Mouse (Mus musculus) neural tube, embryonic 12.5 days (tissue): ENCODE data around the gene Mphosph9. TPM values are rescaled to one million over a fixed set of nuclear protein-coding genes. Genes with fewer than 3 reads are reported as not detected.
"Not testable (repeated sequence)": the region's sequence is repeated elsewhere in the genome, so short reads cannot be mapped to it uniquely, and the experiment has no call there.

Experiments
- ATAC-seq: fragments of 200-750 bp; cut with Nextera tagmentation; 2 replicates; pipeline ENCODE4 v1.8.0; 2017; ENCODE audit warnings: low read depth, mild to moderate bottlenecking, moderate TSS enrichment, moderate library complexity; ENCODE audit not compliant: low FRiP score
- H3K27ac ChIP-seq: fragments of 300-500 bp; sonication (generic); 2 replicates; pipeline ENCODE4 v1.5.1; 2016
- H3K27me3 ChIP-seq: fragments of 300-500 bp; sonication (generic); replicated peaks from 2 replicates; pipeline ENCODE4 v1.6.1; 2016; ENCODE audit warnings: mild to moderate bottlenecking
- H3K36me3 ChIP-seq: fragments of 300-500 bp; sonication (generic); 2 replicates; pipeline ENCODE4 v1.6.1; 2016; ENCODE audit warnings: mild to moderate bottlenecking
- H3K4me1 ChIP-seq: fragments of 300-500 bp; sonication (generic); 2 replicates; pipeline ENCODE4 v1.6.1; 2016
- H3K4me2 ChIP-seq: fragments of 300-500 bp; sonication (generic); replicated peaks from 2 replicates; pipeline ENCODE4 v1.6.1; 2016; ENCODE audit warnings: mild to moderate bottlenecking
- H3K4me3 ChIP-seq: fragments of 300-500 bp; sonication (generic); 2 replicates; pipeline ENCODE4 v1.5.1; 2016
- H3K9ac ChIP-seq: fragments of 300-500 bp; sonication (generic); 2 replicates; pipeline ENCODE4 v1.6.1; 2016; ENCODE audit warnings: mild to moderate bottlenecking
- H3K9me3 ChIP-seq: fragments of 300-500 bp; sonication (generic); 2 replicates; pipeline ENCODE4 v1.6.1; 2016; ENCODE audit warnings: mild to moderate bottlenecking
- WGBS: fragments of 180-500 bp; shearing (Covaris S2); methylation state at CpG from one replicate; pipeline ENCODE4 v1.1.7; 2016; 5-methylcytosine and 5-hydroxymethylcytosine counted together
- polyA plus RNA-seq: library from polyadenylated mRNA; unstranded; fragments of >200 nt; fragmentation: Nextera tagmentation; extraction: Ambion mirVana; gene quantifications from 2 replicates; pipeline ENCODE4 v1.2.1, GENCODE M21; 2016

Gene Mphosph9
- polyA plus RNA-seq, 1 experiment from 2014 or later = 17.9 TPM

GRCm38 (mm10) chr5:124225891-124226290, 101.9 kb downstream of the Mphosph9 start:
- Histone ChIP-seq H3K36me3 (no peaks in the 10 kb centered on the region), H3K9ac (no peak overlapping the region), H3K27ac (no peak overlapping the region), H3K9me3 (no peaks in the 10 kb centered on the region), H3K27me3 (no peaks in the 10 kb centered on the region), H3K4me2 (no peak overlapping the region), H3K4me3 (no peak overlapping the region), H3K4me1 (peaks cover 11% of the 10 kb centered on the region; the same call in 1 of the 2 replicates)
- no peak for ATAC-seq
- 90% methylated on average over 7 of the region's 7 CpGs for WGBS

GRCm38 (mm10) chr5:124224321-124225092, 103.3 kb downstream of the Mphosph9 start:
- no peak overlapping the region for H3K27ac ChIP-seq
- H3K27me3 ChIP-seq = no peaks in the 10 kb centered on the region
- H3K4me2 ChIP-seq = no peak overlapping the region
- H3K9me3 ChIP-seq = no peaks in the 10 kb centered on the region
- ATAC-seq = no peak
- no peak overlapping the region for H3K9ac ChIP-seq
- WGBS = 67% methylated on average over 16 of the region's 16 CpGs
- no peaks in the 10 kb centered on the region for H3K36me3 ChIP-seq
- H3K4me3 ChIP-seq = no peak overlapping the region
- H3K4me1 ChIP-seq = peaks cover 8% of the 10 kb centered on the region

DNA sequence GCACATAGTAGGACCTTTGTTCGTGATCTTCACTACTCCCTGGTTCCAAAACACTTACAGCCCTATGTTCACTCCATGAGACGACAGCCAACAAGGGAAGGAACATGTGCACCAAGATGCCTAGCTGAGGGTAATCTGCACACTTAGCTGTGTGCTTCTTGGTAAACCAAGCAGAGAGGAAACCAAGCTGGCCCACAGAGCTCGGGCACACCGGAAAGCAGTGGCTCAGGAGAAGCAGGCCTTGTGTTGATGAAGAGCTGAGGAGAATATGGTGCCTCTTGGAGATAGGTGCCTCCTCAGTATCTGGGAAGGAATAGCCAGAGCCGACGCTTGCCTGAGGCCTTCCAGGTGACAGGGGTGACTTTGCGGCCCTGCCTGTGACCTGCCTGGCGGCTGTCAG, 104.2 kb downstream of the Mphosph9 start:
- H3K27me3 ChIP-seq = no peaks in the 10 kb centered on the region
- peaks cover 13% of the 10 kb centered on the region for H3K4me1 ChIP-seq
- no peaks in the 10 kb centered on the region for H3K9me3 ChIP-seq
- H3K36me3 ChIP-seq = no peaks in the 10 kb centered on the region
- 92% methylated on average over 8 of the region's 8 CpGs for WGBS
- H3K4me3 ChIP-seq = no peak overlapping the region
- no peak overlapping the region for H3K27ac ChIP-seq
- H3K4me2 ChIP-seq = no peak overlapping the region
- no peak for ATAC-seq
- H3K9ac ChIP-seq = no peak overlapping the region

- no peak overlapping the region for H3K27ac ChIP-seq
- H3K4me1 ChIP-seq = peaks cover 17% of the 10 kb centered on the region
- no peak overlapping the region for H3K4me2 ChIP-seq
Observed at GRCm38 (mm10) chr5:124222696-124223095, 105.1 kb downstream of the Mphosph9 start.

DNA sequence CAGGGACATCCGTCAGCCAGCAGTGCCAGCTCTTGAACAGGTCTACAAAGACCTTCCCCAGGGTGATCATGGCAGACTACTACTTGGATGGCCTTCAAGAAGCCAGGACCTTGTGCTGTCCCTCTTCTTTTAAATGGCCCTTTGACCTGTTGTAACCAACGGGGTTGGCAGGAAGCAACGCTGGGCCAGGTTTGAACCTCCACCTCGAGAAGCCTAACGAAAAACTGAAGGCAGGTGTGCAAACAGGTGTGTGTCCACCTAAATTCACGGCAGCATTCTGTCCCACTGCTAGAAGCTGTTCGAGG, 106.1 kb downstream of the Mphosph9 start:
- WGBS = 88% methylated on average over 7 of the region's 7 CpGs
- no peaks in the 10 kb centered on the region for H3K36me3 ChIP-seq
- no peaks in the 10 kb centered on the region for H3K27me3 ChIP-seq
- no peak overlapping the region for H3K27ac ChIP-seq
- peaks cover 19% of the 10 kb centered on the region for H3K4me1 ChIP-seq
- H3K4me3 ChIP-seq = no peak overlapping the region
- no peak for ATAC-seq
- no peak overlapping the region for H3K9ac ChIP-seq
- no peaks in the 10 kb centered on the region for H3K9me3 ChIP-seq
- H3K4me2 ChIP-seq = no peak overlapping the region

More at GRCm38 (mm10) chr5:124222696-124223095, 105.1 kb downstream of the Mphosph9 start:
- 87% methylated on average over 11 of the region's 11 CpGs for WGBS
- Histone ChIP-seq H3K9ac (no peak overlapping the region), H3K36me3 (no peaks in the 10 kb centered on the region), H3K4me3 (no peak overlapping the region), H3K27me3 (no peaks in the 10 kb centered on the region), H3K9me3 (no peaks in the 10 kb centered on the region)
- ATAC-seq = no peak

- Histone ChIP-seq H3K9me3 (no peaks in the 10 kb centered on the region), H3K9ac (no peak overlapping the region), H3K27ac (no peak overlapping the region), H3K4me1 (peaks cover 19% of the 10 kb centered on the region), H3K4me2 (no peak overlapping the region), H3K27me3 (no peaks in the 10 kb centered on the region), H3K4me3 (no peak overlapping the region), H3K36me3 (no peaks in the 10 kb centered on the region)
- no peak for ATAC-seq
- 68% methylated on average over 7 of the region's 7 CpGs for WGBS
Observed at GRCm38 (mm10) chr5:124221037-124221735, 106.6 kb downstream of the Mphosph9 start.

GRCm38 (mm10) chr5:124220551-124220950, 107.2 kb downstream of the Mphosph9 start:
- 92% methylated on average over 5 of the region's 5 CpGs for WGBS
- Histone ChIP-seq H3K27ac (no peak overlapping the region), H3K9me3 (no peaks in the 10 kb centered on the region), H3K27me3 (no peaks in the 10 kb centered on the region), H3K36me3 (no peaks in the 10 kb centered on the region), H3K9ac (no peak overlapping the region), H3K4me3 (no peak overlapping the region), H3K4me2 (no peak overlapping the region), H3K4me1 (peaks cover 19% of the 10 kb centered on the region)
- no peak for ATAC-seq

DNA sequence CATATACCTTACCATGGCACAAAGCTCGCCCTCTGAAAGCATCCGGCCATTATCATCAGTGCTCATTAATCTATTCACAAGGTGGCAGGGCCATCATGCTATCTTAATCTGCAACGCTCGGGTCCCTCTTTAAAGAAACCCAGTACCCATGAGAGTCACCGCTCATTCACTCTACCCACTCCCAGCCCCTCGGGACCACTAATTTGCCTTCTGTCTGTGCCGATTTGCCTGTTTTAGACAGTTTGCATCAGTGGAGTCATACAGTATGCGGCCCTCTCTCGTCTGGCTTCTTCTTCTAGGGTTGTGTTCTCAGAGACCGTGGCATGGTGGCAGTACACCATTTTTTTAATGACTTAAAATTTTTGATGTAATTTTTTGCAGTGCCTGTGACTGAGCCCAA, 108.3 kb downstream of the Mphosph9 start:
- WGBS = 66% methylated on average over 10 of the region's 10 CpGs

GRCm38 (mm10) chr5:124218986-124219385, 108.8 kb downstream of the Mphosph9 start:
- Histone ChIP-seq H3K27ac (no peak overlapping the region), H3K36me3 (no peaks in the 10 kb centered on the region), H3K9ac (no peak overlapping the region), H3K4me2 (no peak overlapping the region), H3K27me3 (no peaks in the 10 kb centered on the region), H3K4me1 (peaks cover 15% of the 10 kb centered on the region), H3K9me3 (no peaks in the 10 kb centered on the region), H3K4me3 (no peak overlapping the region)
- 76% methylated on average over 7 of the region's 7 CpGs for WGBS
- ATAC-seq = no peak

More for the DNA sequence above, 108.3 kb downstream of the Mphosph9 start:
- no peak for ATAC-seq
- Histone ChIP-seq H3K4me1 (peaks cover 19% of the 10 kb centered on the region), H3K4me3 (no peak overlapping the region), H3K36me3 (no peaks in the 10 kb centered on the region), H3K4me2 (no peak overlapping the region), H3K27ac (no peak overlapping the region), H3K9ac (no peak overlapping the region), H3K9me3 (no peaks in the 10 kb centered on the region), H3K27me3 (no peaks in the 10 kb centered on the region)

- no peak overlapping the region for H3K4me2 ChIP-seq
- no peaks in the 10 kb centered on the region for H3K27me3 ChIP-seq
- WGBS = 63% methylated on average over 8 of the region's 8 CpGs
- no peak overlapping the region for H3K4me3 ChIP-seq
- H3K9me3 ChIP-seq = no peaks in the 10 kb centered on the region
- no peaks in the 10 kb centered on the region for H3K36me3 ChIP-seq
- no peak overlapping the region for H3K9ac ChIP-seq
- no peak for ATAC-seq
- no peak overlapping the region for H3K27ac ChIP-seq
- H3K4me1 ChIP-seq = peaks cover 14% of the 10 kb centered on the region
Observed at GRCm38 (mm10) chr5:124217566-124218249, 110.1 kb downstream of the Mphosph9 start.

- peaks cover 14% of the 10 kb centered on the region for H3K4me1 ChIP-seq
- H3K27ac ChIP-seq, ATAC-seq, H3K4me2 ChIP-seq, H3K4me3 ChIP-seq, H3K36me3 ChIP-seq, H3K27me3 ChIP-seq, H3K9ac ChIP-seq, H3K9me3 ChIP-seq: not testable (repeated sequence)
- 91% methylated on average over 5 of the region's 5 CpGs for WGBS
Observed at GRCm38 (mm10) chr5:124217092-124217491, 110.7 kb downstream of the Mphosph9 start.

DNA sequence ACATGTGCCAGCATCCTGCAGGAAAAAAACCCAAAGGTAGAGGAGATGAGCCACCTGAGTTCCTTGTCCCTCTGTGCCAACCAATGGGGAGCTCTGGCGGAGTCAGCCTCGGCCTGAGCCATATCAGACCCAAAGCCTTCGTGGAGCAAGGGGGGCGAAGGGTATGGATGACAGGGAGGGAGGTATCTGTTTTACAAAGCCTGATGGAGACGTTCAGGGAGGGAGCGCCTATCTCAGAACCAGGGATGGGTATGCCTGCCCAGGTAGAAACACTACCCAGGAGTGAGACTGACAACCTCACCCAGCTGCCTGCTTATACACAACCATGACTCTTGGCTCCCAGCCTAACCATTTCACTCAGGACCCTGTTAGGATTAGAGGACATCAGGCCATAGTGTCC, 111.4 kb downstream of the Mphosph9 start:
- 88% methylated on average over 6 of the region's 6 CpGs for WGBS
- peaks cover 14% of the 10 kb centered on the region for H3K4me1 ChIP-seq
- no peak overlapping the region for H3K27ac ChIP-seq
- no peaks in the 10 kb centered on the region for H3K36me3 ChIP-seq
- ATAC-seq = no peak
- H3K9ac ChIP-seq = no peak overlapping the region
- H3K4me2 ChIP-seq = no peak overlapping the region
- H3K4me3 ChIP-seq = no peak overlapping the region
- no peaks in the 10 kb centered on the region for H3K9me3 ChIP-seq
- no peaks in the 10 kb centered on the region for H3K27me3 ChIP-seq
